Mouse (Mus musculus) midbrain, embryonic 13.5 days (tissue): Measurements from ENCODE around the gene Ptma. TPM values are rescaled to one million over a fixed set of nuclear protein-coding genes. Genes with fewer than 3 reads are reported as not detected.

Experiments
- ATAC-seq: fragments of 200-750 bp; cut with Nextera tagmentation; 2 replicates; pipeline ENCODE4 v1.8.0; 2017; ENCODE audit warnings: mild to moderate bottlenecking, moderate TSS enrichment, moderate library complexity
- H3K27ac ChIP-seq: fragments of 300-500 bp; sonication (generic); 2 replicates; pipeline ENCODE4 v1.5.1; 2015; ENCODE audit warnings: inconsistent platforms, mild to moderate bottlenecking, moderate library complexity
- H3K27me3 ChIP-seq: fragments of 300-500 bp; sonication (generic); 2 replicates; pipeline ENCODE4 v1.6.1; 2015; ENCODE audit warnings: mild to moderate bottlenecking, inconsistent platforms
- H3K36me3 ChIP-seq: fragments of 300-500 bp; sonication (generic); 2 replicates; pipeline ENCODE4 v1.6.1; 2015; ENCODE audit warnings: mild to moderate bottlenecking, inconsistent platforms
- H3K4me1 ChIP-seq: fragments of 300-500 bp; sonication (generic); replicated peaks from 2 replicates; pipeline ENCODE4 v1.6.1; 2015; ENCODE audit warnings: inconsistent platforms
- H3K4me2 ChIP-seq: fragments of 300-500 bp; sonication (generic); replicated peaks from 2 replicates; pipeline ENCODE4 v1.6.1; 2015; ENCODE audit warnings: moderate library complexity, mild to moderate bottlenecking, inconsistent platforms
- H3K4me3 ChIP-seq: fragments of 300-500 bp; sonication (generic); replicated peaks from 2 replicates; pipeline ENCODE4 v1.5.1; 2015; ENCODE audit warnings: mild to moderate bottlenecking, inconsistent platforms
- H3K9ac ChIP-seq: fragments of 300-500 bp; sonication (generic); replicated peaks from 2 replicates; pipeline ENCODE4 v1.6.1; 2015; ENCODE audit warnings: mild to moderate bottlenecking, inconsistent platforms
- H3K9me3 ChIP-seq: fragments of 300-500 bp; sonication (generic); 2 replicates; pipeline ENCODE4 v1.6.1; 2016; ENCODE audit warnings: mild to moderate bottlenecking, inconsistent platforms
- WGBS: fragments of 180-500 bp; shearing (Covaris S2); methylation state at CpG from one replicate; pipeline ENCODE4 v1.1.7; 2015; 5-methylcytosine and 5-hydroxymethylcytosine counted together
- polyA plus RNA-seq: library from polyadenylated mRNA; unstranded; fragments of >200 nt; fragmentation: Nextera tagmentation; extraction: Ambion mirVana; gene quantifications from 2 replicates; pipeline ENCODE4 v1.2.1, GENCODE M21; 2015

Gene Ptma
- polyA plus RNA-seq, 1 experiment from 2014 or later = 2,381 TPM

GRCm38 (mm10) chr1:86498611-86499010 is 27.9 kb upstream of the Ptma start:
- H3K27me3 ChIP-seq = no peaks in the 10 kb centered on the region
- no peak overlapping the region for H3K4me3 ChIP-seq
- ATAC-seq = no peak
- peak overlapping the region; percentile 71 for H3K27ac ChIP-seq
- WGBS = 36% methylated on average over 1 of the region's 1 CpGs
- no peak overlapping the region for H3K4me2 ChIP-seq
- H3K4me1 ChIP-seq = peaks cover 40% of the 10 kb centered on the region
- H3K9ac ChIP-seq = no peak overlapping the region
- no peaks in the 10 kb centered on the region for H3K36me3 ChIP-seq
- no peaks in the 10 kb centered on the region for H3K9me3 ChIP-seq

- no peaks in the 10 kb centered on the region for H3K36me3 ChIP-seq
- no peak overlapping the region for H3K27ac ChIP-seq
- H3K4me2 ChIP-seq = no peak overlapping the region
- H3K27me3 ChIP-seq = no peaks in the 10 kb centered on the region
- no peak overlapping the region for H3K9ac ChIP-seq
- 47% methylated on average over 3 of the region's 3 CpGs for whole genome bisulfite sequencing
- H3K9me3 ChIP-seq = no peaks in the 10 kb centered on the region
- no peak for ATAC-seq
- H3K4me3 ChIP-seq = no peak overlapping the region
- peaks cover 48% of the 10 kb centered on the region for H3K4me1 ChIP-seq
These were observed 26.6 kb upstream of the Ptma start for GRCm38 (mm10) chr1:86499903-86500302.

- no peak for ATAC-seq
- Histone ChIP-seq H3K36me3 (no peaks in the 10 kb centered on the region), H3K4me1 (peaks cover 56% of the 10 kb centered on the region), H3K27ac (no peak overlapping the region), H3K4me2 (no peak overlapping the region), H3K9ac (no peak overlapping the region), H3K27me3 (no peaks in the 10 kb centered on the region), H3K4me3 (no peak overlapping the region), H3K9me3 (no peaks in the 10 kb centered on the region)
- 83% methylated on average over 4 of the region's 4 CpGs for WGBS
These were observed 25.8 kb upstream of the Ptma start for GRCm38 (mm10) chr1:86500681-86501080.

- H3K9ac ChIP-seq = 0 out of 2 replicates have a peak overlapping the region, but pooled peaks have one; percentile 25
- H3K27ac ChIP-seq = peak overlapping the region; percentile 80; the same call in 1 of the 2 replicates
- WGBS = 32% methylated on average over 6 of the region's 6 CpGs
- no peaks in the 10 kb centered on the region for H3K36me3 ChIP-seq
- H3K27me3 ChIP-seq = no peaks in the 10 kb centered on the region
- H3K4me3 ChIP-seq = no peak overlapping the region
- ATAC-seq = no peak
- H3K4me2 ChIP-seq = no peak overlapping the region
- peaks cover 59% of the 10 kb centered on the region for H3K4me1 ChIP-seq
- no peaks in the 10 kb centered on the region for H3K9me3 ChIP-seq
These were observed 25.4 kb upstream of the Ptma start for GRCm38 (mm10) chr1:86501114-86501532.

GRCm38 (mm10) chr1:86501559-86501958 is 25.0 kb upstream of the Ptma start:
- Histone ChIP-seq H3K9me3 (no peaks in the 10 kb centered on the region), H3K4me1 (peaks cover 63% of the 10 kb centered on the region), H3K27me3 (no peaks in the 10 kb centered on the region), H3K27ac (peak overlapping the region; percentile 80), H3K4me2 (peak overlapping the region; percentile 67; the same call in 1 of the 2 replicates), H3K36me3 (no peaks in the 10 kb centered on the region), H3K9ac (no peak overlapping the region), H3K4me3 (no peak overlapping the region)
- 0% methylated on average over 4 of the region's 4 CpGs for WGBS
- no peak for ATAC-seq

- Histone ChIP-seq H3K9ac (peak overlapping the region; percentile 23; the same call in 1 of the 2 replicates), H3K4me2 (peak overlapping the region; percentile 67), H3K9me3 (no peaks in the 10 kb centered on the region), H3K27ac (peak overlapping the region; percentile 80), H3K4me3 (no peak overlapping the region), H3K27me3 (no peaks in the 10 kb centered on the region), H3K36me3 (no peaks in the 10 kb centered on the region), H3K4me1 (peaks cover 65% of the 10 kb centered on the region)
- no peak for ATAC-seq
- WGBS = 11% methylated on average over 16 of the region's 17 CpGs
These were observed 24.1 kb upstream of the Ptma start for GRCm38 (mm10) chr1:86502221-86503048.

GRCm38 (mm10) chr1:86503165-86503747 is 23.3 kb upstream of the Ptma start:
- Histone ChIP-seq H3K27me3 (no peaks in the 10 kb centered on the region), H3K4me2 (peak overlapping the region; percentile 67), H3K4me1 (peaks cover 58% of the 10 kb centered on the region), H3K4me3 (peak overlapping the region; percentile 43), H3K9ac (peak overlapping the region; percentile 74), H3K27ac (peak overlapping the region; percentile 95), H3K9me3 (no peaks in the 10 kb centered on the region), H3K36me3 (no peaks in the 10 kb centered on the region)
- 7% methylated on average over 16 of the region's 16 CpGs for WGBS
- peak; percentile 0; the same call in 1 of the 2 replicates for ATAC-seq

- Histone ChIP-seq H3K36me3 (no peaks in the 10 kb centered on the region), H3K4me1 (peaks cover 50% of the 10 kb centered on the region), H3K27ac (peak overlapping the region; percentile 95), H3K9ac (peak overlapping the region; percentile 74), H3K4me3 (peak overlapping the region; percentile 43), H3K4me2 (peak overlapping the region; percentile 67), H3K9me3 (no peaks in the 10 kb centered on the region), H3K27me3 (no peaks in the 10 kb centered on the region)
- ATAC-seq = peak; percentile 92
- under 1% methylated on average over 64 of the region's 64 CpGs for WGBS
These were observed 22.4 kb upstream of the Ptma start for GRCm38 (mm10) chr1:86503906-86504696.

- 19% methylated on average over 19 of the region's 19 CpGs for WGBS
- H3K4me3 ChIP-seq = peak overlapping the region; percentile 43
These were observed 21.7 kb upstream of the Ptma start for GRCm38 (mm10) chr1:86504697-86505421.

GRCm38 (mm10) chr1:86505461-86505860 is 21.1 kb upstream of the Ptma start:
- ATAC-seq = no peak
- H3K4me2 ChIP-seq = peak overlapping the region; percentile 67
- H3K27me3 ChIP-seq = no peaks in the 10 kb centered on the region
- no peaks in the 10 kb centered on the region for H3K9me3 ChIP-seq
- H3K9ac ChIP-seq = 0 out of 2 replicates have a peak overlapping the region, but pooled peaks have one; percentile 74
- H3K36me3 ChIP-seq = no peaks in the 10 kb centered on the region
- peak overlapping the region; percentile 95 for H3K27ac ChIP-seq
- WGBS = 26% methylated on average over 1 of the region's 1 CpGs
- H3K4me1 ChIP-seq = peaks cover 56% of the 10 kb centered on the region
- H3K4me3 ChIP-seq = no peak overlapping the region

More at GRCm38 (mm10) chr1:86504697-86505421, 21.7 kb upstream of the Ptma start:
- Histone ChIP-seq H3K4me2 (peak overlapping the region; percentile 67), H3K9ac (peak overlapping the region; percentile 74), H3K27me3 (no peaks in the 10 kb centered on the region), H3K9me3 (no peaks in the 10 kb centered on the region), H3K36me3 (no peaks in the 10 kb centered on the region), H3K27ac (peak overlapping the region; percentile 95), H3K4me1 (peaks cover 56% of the 10 kb centered on the region)
- no peak for ATAC-seq

- ATAC-seq = no peak
- WGBS = 84% methylated on average over 5 of the region's 5 CpGs
- H3K4me3 ChIP-seq = no peak overlapping the region
- H3K9me3 ChIP-seq = no peaks in the 10 kb centered on the region
- H3K27me3 ChIP-seq = no peaks in the 10 kb centered on the region
- no peak overlapping the region for H3K9ac ChIP-seq
- H3K4me2 ChIP-seq = no peak overlapping the region
- no peaks in the 10 kb centered on the region for H3K36me3 ChIP-seq
- peak overlapping the region; percentile 16 for H3K27ac ChIP-seq
- H3K4me1 ChIP-seq = peaks cover 58% of the 10 kb centered on the region
These were observed 20.1 kb upstream of the Ptma start for GRCm38 (mm10) chr1:86506420-86506819.
